Mouse (Mus musculus) kidney, adult 2 months (tissue): ENCODE data around the gene Urm1. TPM values are rescaled to one million over a fixed set of nuclear protein-coding genes. Genes with fewer than 3 reads are reported as not detected.
"Not testable (repeated sequence)": the region's sequence is repeated elsewhere in the genome, so short reads cannot be mapped to it uniquely, and the experiment has no call there.

Source experiments
- DNase-seq: peaks from one replicate; pipeline ENCODE4 v3.0.0; 2021
- H3K27ac ChIP-seq: fragments of 200-500 bp; 2 replicates; pipeline ENCODE4 v1.5.1; 2012; ENCODE audit warnings: low read depth, low read length, control low read depth, inconsistent platforms; ENCODE audit not compliant: insufficient read depth
- H3K27me3 ChIP-seq: fragments of 200-500 bp; replicated peaks from 2 replicates; pipeline ENCODE4 v1.6.1; 2012; ENCODE audit warnings: mild to moderate bottlenecking, moderate library complexity, low read length, inconsistent platforms; ENCODE audit not compliant: control insufficient read depth, insufficient read depth
- H3K36me3 ChIP-seq: fragments of 200-500 bp; 2 replicates; pipeline ENCODE4 v1.6.1; 2012; ENCODE audit warnings: mild to moderate bottlenecking, moderate library complexity, low read length, inconsistent platforms; ENCODE audit not compliant: control insufficient read depth, insufficient read depth
- H3K4me1 ChIP-seq: fragments of 200-500 bp; 2 replicates; pipeline ENCODE4 v1.6.1; 2011; ENCODE audit warnings: low read length; ENCODE audit not compliant: control insufficient read depth, insufficient read depth
- H3K4me3 ChIP-seq: fragments of 200-500 bp; 2 replicates; pipeline ENCODE4 v1.5.1; 2011; ENCODE audit warnings: mild to moderate bottlenecking, low read depth, low read length, control low read depth; ENCODE audit not compliant: insufficient read depth
- CTCF ChIP-seq: fragments of 200-500 bp; conservative IDR thresholded peaks from 2 replicates; pipeline ENCODE4 v1.5.1; 2011; ENCODE audit warnings: low read depth, mild to moderate bottlenecking, control low read depth, low read length, moderate library complexity, mixed read lengths; ENCODE audit not compliant: insufficient read depth, insufficient read length
- POLR2A ChIP-seq: fragments of 200-500 bp; IDR thresholded peaks from one replicate; pipeline ENCODE4 v1.6.1; 2011; ENCODE audit warnings: low read depth, low read length, control low read depth
- WGBS: fragments of 180-500 bp; shearing (Covaris S2); methylation state at CpG from one replicate; pipeline ENCODE4 v1.1.7; 2018; 5-methylcytosine and 5-hydroxymethylcytosine counted together
- polyA plus RNA-seq: library from polyadenylated mRNA; depleted of rRNA; stranded (reverse); fragments of >200 nt; gene quantifications from 2 replicates; pipeline ENCODE4 v1.2.3, GENCODE M21; 2012

Urm1 gene
- polyA plus RNA-seq, 1 experiment = 43.9 TPM

- Histone ChIP-seq H3K27ac (no peak overlapping the region), H3K36me3 (no peaks in the 10 kb centered on the region), H3K27me3 (no peaks in the 10 kb centered on the region), H3K4me1 (no peaks in the 10 kb centered on the region), H3K4me3 (peak overlapping the region; percentile 53)
- WGBS = 22% methylated on average over 17 of the region's 17 CpGs
- TF ChIP-seq POLR2A = no peak
- TF ChIP-seq CTCF = no peak
- DNase-seq = no peak
Observed at GRCm38 (mm10) chr2:29869646-29870451, 50.0 kb downstream of the Urm1 start.

GRCm38 (mm10) chr2:29872581-29873295 is 52.9 kb downstream of the Urm1 start:
- Histone ChIP-seq H3K36me3 (no peaks in the 10 kb centered on the region), H3K27ac (no peak overlapping the region), H3K4me1 (no peaks in the 10 kb centered on the region), H3K4me3 (no peak overlapping the region), H3K27me3 (no peaks in the 10 kb centered on the region)
- 92% methylated on average over 10 of the region's 10 CpGs for WGBS
- no peak for DNase-seq
- TF ChIP-seq CTCF = no peak
- no peak for TF ChIP-seq POLR2A

- H3K27ac ChIP-seq = no peak overlapping the region
- DNase-seq = peak; percentile 12
- no peaks in the 10 kb centered on the region for H3K27me3 ChIP-seq
- 94% methylated on average over 4 of the region's 4 CpGs for WGBS
- no peaks in the 10 kb centered on the region for H3K36me3 ChIP-seq
- no peaks in the 10 kb centered on the region for H3K4me1 ChIP-seq
- no peak for TF ChIP-seq POLR2A
- TF ChIP-seq CTCF = no peak
- H3K4me3 ChIP-seq = no peak overlapping the region
Observed at GRCm38 (mm10) chr2:29873801-29874200, 53.9 kb downstream of the Urm1 start.

DNA sequence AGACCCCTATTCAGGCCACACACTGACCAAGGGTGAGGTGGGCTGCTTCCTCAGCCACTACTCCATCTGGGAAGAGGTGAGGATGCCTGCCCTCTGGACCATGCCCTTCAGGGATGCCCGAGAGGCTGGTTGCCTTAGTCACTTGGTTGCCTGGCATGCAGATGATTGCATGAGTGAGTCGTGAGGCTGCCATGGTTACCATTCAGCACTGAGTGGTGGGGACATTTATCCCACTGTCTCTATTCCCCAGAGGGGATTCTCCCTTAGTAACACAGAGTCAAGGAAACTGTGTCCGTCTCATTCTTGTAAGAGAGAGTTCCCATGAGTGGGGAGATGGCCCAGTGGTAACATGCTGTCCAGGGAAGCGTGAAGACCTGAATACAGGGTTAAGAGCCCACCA is 58.2 kb downstream of the Urm1 start:
- no peak overlapping the region for H3K27ac ChIP-seq
- H3K4me3 ChIP-seq = no peak overlapping the region
- TF ChIP-seq CTCF (no peak), POLR2A (no peak)

GRCm38 (mm10) chr2:29879191-29879590 is 59.3 kb downstream of the Urm1 start:
- H3K27me3 ChIP-seq = no peaks in the 10 kb centered on the region
- WGBS = 72% methylated on average over 8 of the region's 8 CpGs

More for the DNA sequence above, 58.2 kb downstream of the Urm1 start:
- Histone ChIP-seq H3K4me1 (no peaks in the 10 kb centered on the region), H3K36me3 (no peaks in the 10 kb centered on the region), H3K27me3 (no peaks in the 10 kb centered on the region)
- 76% methylated on average over 4 of the region's 4 CpGs for WGBS
- DNase-seq = no peak

DNA sequence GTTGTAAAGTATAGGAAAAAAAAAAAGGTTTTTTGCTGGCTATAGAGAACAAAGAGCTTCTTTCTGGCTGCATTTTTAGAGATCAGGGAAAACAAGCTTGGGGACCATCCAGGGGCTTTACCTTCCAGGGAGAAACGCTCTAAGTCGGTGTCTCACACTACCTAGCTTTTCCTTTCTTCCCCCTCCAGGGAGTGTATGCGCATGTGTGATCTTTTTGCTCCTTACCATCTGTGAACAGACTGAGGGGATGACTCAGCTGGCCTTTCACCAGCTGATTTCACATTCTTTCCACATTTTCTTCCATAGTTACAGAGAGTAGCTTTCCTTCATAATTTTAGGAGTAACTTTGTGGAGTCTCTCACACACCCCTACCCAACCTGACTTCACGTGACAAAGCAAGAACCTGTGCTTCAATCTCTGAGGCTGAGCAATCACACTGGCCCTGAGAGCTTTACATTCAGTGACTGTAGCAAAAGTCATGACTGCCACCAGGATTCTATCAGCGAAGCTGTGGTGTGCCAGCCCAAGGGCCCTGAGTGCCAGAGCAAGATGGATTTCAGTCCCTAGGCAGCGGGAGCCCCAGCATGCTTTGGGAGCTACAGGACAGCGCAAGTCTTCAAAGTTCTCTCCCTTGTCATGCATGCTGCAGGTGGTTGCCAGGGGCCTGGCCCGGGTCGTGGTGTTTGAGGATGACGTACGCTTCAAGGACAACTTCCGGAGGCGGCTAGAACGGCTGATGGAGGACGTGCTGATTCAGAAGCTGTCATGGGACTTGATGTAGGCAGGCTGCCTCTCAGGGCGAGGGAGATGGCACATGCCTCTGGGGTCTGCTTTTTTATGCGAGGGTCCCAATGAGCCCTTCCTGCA is 60.3 kb downstream of the Urm1 start:
- WGBS = 78% methylated on average over 17 of the region's 17 CpGs
- Histone ChIP-seq H3K4me1 (no peaks in the 10 kb centered on the region), H3K27ac (no peak overlapping the region), H3K27me3 (no peaks in the 10 kb centered on the region), H3K4me3 (no peak overlapping the region), H3K36me3 (no peaks in the 10 kb centered on the region)
- no peak for DNase-seq
- TF ChIP-seq CTCF (no peak), POLR2A (no peak)

More at GRCm38 (mm10) chr2:29879191-29879590, 59.3 kb downstream of the Urm1 start:
- Histone ChIP-seq H3K4me1 (no peaks in the 10 kb centered on the region), H3K4me3 (no peak overlapping the region), H3K27ac (no peak overlapping the region), H3K36me3 (no peaks in the 10 kb centered on the region)
- TF ChIP-seq CTCF (no peak), POLR2A (no peak)
- no peak for DNase-seq

DNA sequence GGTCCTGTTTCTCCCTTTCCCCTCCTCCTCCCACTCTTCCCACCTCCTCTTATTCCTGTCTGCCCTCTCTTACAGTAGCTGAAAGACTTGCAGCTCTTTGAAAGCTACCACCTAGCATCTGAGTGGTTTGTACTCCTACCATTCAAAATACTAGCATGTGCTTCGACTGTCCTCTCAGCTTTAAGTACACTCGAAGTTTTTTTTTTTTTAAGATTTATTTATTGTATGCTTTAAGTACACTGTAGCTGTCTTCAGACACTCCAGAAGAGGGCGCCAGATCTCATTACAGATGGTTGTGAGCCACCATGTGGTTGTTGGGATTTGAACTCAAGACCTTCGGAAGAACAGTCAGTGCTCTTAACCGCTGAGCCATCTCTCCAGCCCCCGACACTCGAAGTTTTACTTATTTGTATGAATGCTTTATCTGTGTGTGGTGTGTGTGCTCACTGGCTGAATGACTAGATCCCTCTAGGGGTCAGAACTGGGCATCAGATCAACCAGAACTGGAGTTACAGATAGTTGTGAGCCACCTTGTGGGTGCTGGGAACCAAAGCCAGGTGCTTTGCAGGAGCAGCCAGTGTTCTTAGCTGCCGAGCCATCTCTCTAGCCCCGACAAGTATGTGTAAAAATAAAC is 66.9 kb downstream of the Urm1 start:
- WGBS = 77% methylated on average over 9 of the region's 9 CpGs
- not testable (repeated sequence) for DNase-seq, H3K27me3 ChIP-seq, H3K27ac ChIP-seq, H3K36me3 ChIP-seq, H3K4me1 ChIP-seq, H3K4me3 ChIP-seq
